Mouse (Mus musculus): ENCODE measurements around the gene Letm1. TPM values are rescaled to one million over a fixed set of nuclear protein-coding genes. Genes with fewer than 3 reads are reported as not detected.
A peak's percentile ranks its signal among the peaks of the same experiment; 100 is the strongest.

The Letm1 gene
- total and polyA plus RNA-seq, 2 experiments: 19.0 to 48.5 TPM

DNA sequence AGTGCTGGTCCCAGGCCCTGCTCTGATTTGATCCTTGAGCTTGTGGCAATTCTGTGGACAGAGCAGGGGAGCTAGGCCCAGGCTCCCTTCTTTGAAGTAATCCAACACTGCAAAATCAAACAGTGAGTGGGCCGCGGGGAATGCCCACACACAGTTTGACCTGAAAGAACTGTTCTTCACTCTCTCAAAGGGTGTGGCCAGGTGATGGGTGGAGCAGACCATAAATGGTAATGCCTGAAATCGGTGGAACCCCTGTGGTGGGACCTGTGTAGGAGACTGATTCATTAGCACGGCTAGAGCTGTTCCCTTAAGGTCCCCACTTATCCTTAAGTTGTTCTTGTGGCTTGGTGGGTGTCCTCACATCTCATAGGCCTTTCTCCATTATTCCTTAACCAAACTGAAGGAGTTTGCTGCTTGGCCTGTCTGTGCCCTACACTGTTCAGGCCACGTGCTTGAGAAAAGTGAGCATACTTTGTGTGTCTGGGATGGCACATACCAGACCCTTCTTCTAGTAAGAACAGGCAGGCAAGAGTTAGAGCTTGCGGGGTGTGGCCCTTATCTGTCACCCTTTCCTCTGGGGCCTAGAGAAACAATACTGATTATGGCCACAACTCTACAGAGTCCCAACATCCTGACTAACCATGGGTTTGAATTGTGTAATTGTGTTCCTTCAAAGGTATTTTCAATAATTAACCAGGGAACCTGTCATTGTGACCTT is 33.5 kb upstream of the Letm1 start:
- peak; percentile 19 for DNase-seq (ENCODE audit: extremely low read depth, low read depth, low spot score)

DNA sequence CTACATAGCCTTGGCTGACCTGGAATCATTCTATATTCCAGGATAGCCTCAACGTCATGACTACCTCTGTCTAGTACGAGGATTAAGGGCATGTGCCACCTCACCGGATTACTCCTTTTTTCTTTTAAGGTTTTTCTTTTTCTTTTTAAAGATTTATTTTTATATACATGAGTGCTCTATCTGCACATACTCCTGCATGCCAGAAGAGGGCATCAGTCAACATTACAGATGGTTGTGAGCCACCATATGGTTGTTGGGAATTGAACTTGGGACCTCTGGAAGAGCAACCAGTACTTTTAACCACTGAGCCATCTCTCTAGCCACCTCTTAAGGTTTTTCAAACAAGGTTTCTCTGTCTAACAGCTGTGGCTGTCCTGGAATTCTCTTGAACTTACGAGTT is 28.9 kb upstream of the Letm1 start:
- no peak overlapping the region for H3K9ac ChIP-seq (ENCODE audit: low read depth, low read length)
- 92% methylated on average over 4 of the region's 4 CpGs for WGBS
- H3K27ac ChIP-seq (replicated peaks; ENCODE audit: insufficient read depth, low read depth, low read length): no peak overlapping the region
- TF ChIP-seq CTCF (IDR thresholded peaks at IDR 0.05; ENCODE audit: low read depth, low read length): no peak
- TF ChIP-seq POLR2A (IDR thresholded peaks at IDR 0.05; ENCODE audit: extremely low read depth, insufficient read depth, low read length): no peak
- no peak overlapping the region for H3K4me3 ChIP-seq (ENCODE audit: insufficient read depth, low read depth, low read length)
- H3K4me1 ChIP-seq (ENCODE audit: control insufficient read depth, insufficient read depth, low read length): no peaks in the 10 kb centered on the region
- no peaks in the 10 kb centered on the region for H3K36me3 ChIP-seq (ENCODE audit: control insufficient read depth, insufficient read depth, low read length)
- no peaks in the 10 kb centered on the region for H3K79me2 ChIP-seq (ENCODE audit: control insufficient read depth, insufficient read depth, low read length)
- no peak for DNase-seq (ENCODE audit: extremely low read depth, low read depth, low spot score)
- H3K27me3 ChIP-seq (ENCODE audit: control insufficient read depth, insufficient read depth, low read length): no peaks in the 10 kb centered on the region

More for the DNA sequence above, 33.5 kb upstream of the Letm1 start:
- WGBS: 80% methylated on average over 6 of the region's 6 CpGs
- no peaks in the 10 kb centered on the region for H3K79me2 ChIP-seq (ENCODE audit: control insufficient read depth, insufficient read depth, low read length)
- H3K4me1 ChIP-seq (ENCODE audit: control insufficient read depth, insufficient read depth, low read length): peaks cover 2% of the 10 kb centered on the region; the same call in 1 of the 2 replicates
- no peaks in the 10 kb centered on the region for H3K27me3 ChIP-seq (ENCODE audit: control insufficient read depth, insufficient read depth, low read length)
- no peak overlapping the region for H3K9ac ChIP-seq (ENCODE audit: low read depth, low read length)
- no peaks in the 10 kb centered on the region for H3K36me3 ChIP-seq (ENCODE audit: control insufficient read depth, insufficient read depth, low read length)
- no peak for TF ChIP-seq CTCF (IDR thresholded peaks at IDR 0.05; ENCODE audit: low read depth, low read length)
- no peak for TF ChIP-seq POLR2A (IDR thresholded peaks at IDR 0.05; ENCODE audit: extremely low read depth, insufficient read depth, low read length)
- no peak overlapping the region for H3K27ac ChIP-seq (replicated peaks; ENCODE audit: insufficient read depth, low read depth, low read length)
- H3K4me3 ChIP-seq (ENCODE audit: insufficient read depth, low read depth, low read length): no peak overlapping the region

DNA sequence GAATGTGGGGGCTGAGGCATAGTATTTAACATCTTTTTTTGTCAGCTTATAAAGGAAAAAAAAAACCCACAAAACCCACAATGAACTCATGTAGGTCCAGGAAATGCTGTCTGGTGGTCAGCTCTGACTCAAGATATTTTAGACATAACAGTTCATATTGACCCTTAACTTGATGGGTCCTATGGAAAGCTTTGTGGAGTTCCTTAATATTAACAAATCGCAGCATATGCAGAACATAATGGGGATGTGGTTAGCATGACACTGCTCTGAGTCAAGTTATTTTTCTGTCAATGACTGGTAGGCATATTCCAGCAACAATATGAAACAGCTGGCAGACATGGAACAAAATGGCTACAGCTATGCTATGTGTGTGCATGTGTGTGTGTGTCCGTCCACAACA is 20.7 kb upstream of the Letm1 start:
- WGBS: 77% methylated on average over 2 of the region's 2 CpGs

DNA sequence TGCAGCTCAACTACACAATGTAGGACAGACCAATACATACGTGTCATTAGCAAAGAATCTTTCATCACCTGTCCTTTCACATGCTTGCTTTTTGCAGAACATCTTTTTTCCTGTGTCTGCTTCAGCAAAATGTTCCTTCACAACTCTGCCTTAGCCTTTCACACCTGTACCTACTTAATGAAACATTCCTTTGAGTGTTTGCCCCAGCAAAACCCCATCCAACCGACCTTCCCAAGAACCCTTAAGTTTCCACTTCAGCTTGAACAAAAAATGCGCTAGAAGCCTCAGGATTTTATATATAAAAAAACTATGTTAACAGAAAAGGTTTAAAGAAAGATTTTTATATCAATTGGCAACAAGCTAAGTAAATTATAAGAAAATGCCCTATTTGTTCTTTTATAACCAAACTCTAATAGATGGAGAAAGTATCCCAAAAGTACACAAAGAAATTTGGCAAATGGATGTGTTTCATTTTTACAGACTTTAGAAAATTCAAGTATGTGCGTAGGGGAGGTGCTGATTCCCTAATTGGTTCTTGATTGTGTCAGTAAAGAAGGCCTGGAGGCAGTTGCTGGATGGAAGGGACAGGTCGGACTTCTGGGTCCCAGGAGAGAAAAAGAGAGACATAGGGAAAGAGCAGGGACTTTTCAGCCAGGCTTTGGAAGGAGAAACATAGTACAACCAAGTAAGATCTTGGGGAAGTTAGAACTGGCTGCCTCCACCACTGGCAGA is 9.5 kb upstream of the Letm1 start:
- no peak overlapping the region for H3K4me3 ChIP-seq (ENCODE audit: insufficient read depth, low read depth, low read length)
- WGBS: 83% methylated on average over 5 of the region's 5 CpGs
- DNase-seq (ENCODE audit: extremely low read depth, low read depth, low spot score): no peak
- no peak overlapping the region for H3K27ac ChIP-seq (replicated peaks; ENCODE audit: insufficient read depth, low read depth, low read length)
- no peak overlapping the region for H3K9ac ChIP-seq (ENCODE audit: low read depth, low read length)
- H3K36me3 ChIP-seq (ENCODE audit: control insufficient read depth, insufficient read depth, low read length): no peaks in the 10 kb centered on the region
- no peaks in the 10 kb centered on the region for H3K79me2 ChIP-seq (ENCODE audit: control insufficient read depth, insufficient read depth, low read length)
- no peaks in the 10 kb centered on the region for H3K27me3 ChIP-seq (ENCODE audit: control insufficient read depth, insufficient read depth, low read length)
- no peaks in the 10 kb centered on the region for H3K4me1 ChIP-seq (ENCODE audit: control insufficient read depth, insufficient read depth, low read length)
- TF ChIP-seq POLR2A (IDR thresholded peaks at IDR 0.05; ENCODE audit: extremely low read depth, insufficient read depth, low read length) (no peak), CTCF (IDR thresholded peaks at IDR 0.05; ENCODE audit: low read depth, low read length) (no peak)

More for the DNA sequence above, 20.7 kb upstream of the Letm1 start:
- no peaks in the 10 kb centered on the region for H3K27me3 ChIP-seq (ENCODE audit: control insufficient read depth, insufficient read depth, low read length)
- TF ChIP-seq CTCF (IDR thresholded peaks at IDR 0.05; ENCODE audit: low read depth, low read length) (no peak), POLR2A (IDR thresholded peaks at IDR 0.05; ENCODE audit: extremely low read depth, insufficient read depth, low read length) (no peak)
- no peak for DNase-seq (ENCODE audit: extremely low read depth, low read depth, low spot score)
- no peak overlapping the region for H3K4me3 ChIP-seq (ENCODE audit: insufficient read depth, low read depth, low read length)
- H3K79me2 ChIP-seq (ENCODE audit: control insufficient read depth, insufficient read depth, low read length): no peaks in the 10 kb centered on the region
- H3K36me3 ChIP-seq (ENCODE audit: control insufficient read depth, insufficient read depth, low read length): no peaks in the 10 kb centered on the region
- no peaks in the 10 kb centered on the region for H3K4me1 ChIP-seq (ENCODE audit: control insufficient read depth, insufficient read depth, low read length)
- H3K27ac ChIP-seq (replicated peaks; ENCODE audit: insufficient read depth, low read depth, low read length): no peak overlapping the region
- no peak overlapping the region for H3K9ac ChIP-seq (ENCODE audit: low read depth, low read length)

DNA sequence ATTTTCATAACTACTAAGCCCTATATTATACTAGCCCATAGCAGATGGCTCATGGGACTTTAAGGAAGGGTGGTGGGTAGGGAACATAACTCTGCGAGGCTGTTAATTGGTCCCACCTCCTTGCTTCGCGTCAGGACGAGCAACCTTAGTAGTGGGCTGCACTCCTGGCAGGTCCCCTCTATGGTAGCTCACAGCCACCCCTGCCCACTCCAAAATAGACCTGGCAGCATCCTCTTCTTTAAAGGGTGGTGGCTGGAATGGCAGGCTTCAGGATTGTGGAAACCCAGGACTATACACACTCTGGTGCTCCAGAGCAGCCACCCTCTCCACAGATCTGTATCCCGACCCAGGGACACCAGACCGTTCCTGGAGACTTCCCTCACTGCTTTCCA is 378 bp upstream of the Letm1 start:
- H3K79me2 ChIP-seq (ENCODE audit: control insufficient read depth, insufficient read depth, low read length): peaks cover 14% of the 10 kb centered on the region; the same call in 1 of the 2 replicates
- no peak for TF ChIP-seq POLR2A (IDR thresholded peaks at IDR 0.05; ENCODE audit: extremely low read depth, insufficient read depth, low read length)
- no peak for TF ChIP-seq CTCF (IDR thresholded peaks at IDR 0.05; ENCODE audit: low read depth, low read length)
- peak overlapping the region; percentile 36 for H3K9ac ChIP-seq (ENCODE audit: low read depth, low read length)
- 5% methylated on average over 6 of the region's 6 CpGs for WGBS
- DNase-seq (ENCODE audit: extremely low read depth, low read depth, low spot score): no peak
- H3K27me3 ChIP-seq (ENCODE audit: control insufficient read depth, insufficient read depth, low read length): no peaks in the 10 kb centered on the region
- no peak overlapping the region for H3K27ac ChIP-seq (replicated peaks; ENCODE audit: insufficient read depth, low read depth, low read length)
- H3K36me3 ChIP-seq (ENCODE audit: control insufficient read depth, insufficient read depth, low read length): peaks cover 3% of the 10 kb centered on the region; the same call in 1 of the 2 replicates
- H3K4me1 ChIP-seq (ENCODE audit: control insufficient read depth, insufficient read depth, low read length): peaks cover 13% of the 10 kb centered on the region
- peak overlapping the region; percentile 76 for H3K4me3 ChIP-seq (ENCODE audit: insufficient read depth, low read depth, low read length)
